12 mouse cellular contexts compared by ENCODE assay signal in genomic region chr7:65618751-65619150, GRCm38 (mm10).
"Had no signal": no experiment of that assay in that cellular context is flagged by ENCODE, and none has a peak within 500 bp of the region (broad histone marks: within the 10 kb centered on the region; RNA-seq: fewer than 3 reads in every experiment).

No protein-coding gene starts in this region.

- H3K9ac ChIP-seq: liver, embryonic 15.5 days; midbrain, embryonic 13.5 days; neural tube, embryonic 12.5 days had no signal

- H3K4me2 ChIP-seq: liver, embryonic 11.5 days; liver, embryonic 15.5 days; midbrain, embryonic 13.5 days; neural tube, embryonic 12.5 days had no signal

- DNase-seq: kidney, adult 18-20 months; kidney, postnatal 25 days; layer of hippocampus, adult 9-11 months; lung, adult 2 months; thymus, adult 2 months; thymus, postnatal 25 days had no signal

- H3K9me3 ChIP-seq: limb, embryonic 10.5 days; liver, embryonic 15.5 days; midbrain, embryonic 13.5 days; neural tube, embryonic 12.5 days had no signal

- ATAC-seq: inflammation-experienced regulatory T-cells, adult 6 months; midbrain, embryonic 13.5 days had no signal

- H3K27me3 ChIP-seq: liver, embryonic 15.5 days; midbrain, embryonic 13.5 days; neural tube, embryonic 12.5 days had no signal

- H3K4me1 ChIP-seq: liver, embryonic 15.5 days; midbrain, embryonic 13.5 days; neural tube, embryonic 12.5 days had no signal

- H3K36me3 ChIP-seq: limb, embryonic 10.5 days; liver, embryonic 15.5 days; midbrain, embryonic 13.5 days; neural tube, embryonic 12.5 days had no signal

- H3K4me3 ChIP-seq: limb, embryonic 10.5 days; liver, embryonic 15.5 days; midbrain, embryonic 13.5 days; neural tube, embryonic 12.5 days had no signal

- H3K27ac ChIP-seq: limb, embryonic 10.5 days; liver, embryonic 15.5 days; midbrain, embryonic 13.5 days; neural tube, embryonic 12.5 days had no signal
